Mouse (Mus musculus) layer of hippocampus, adult 9-10 months (tissue): ENCODE measurements around the gene Inpp4b.
"Not testable (repeated sequence)": the region's sequence is repeated elsewhere in the genome, so short reads cannot be mapped to it uniquely, and the experiment has no call there.

ENCODE experiments used
- DNase-seq: peaks from one replicate; pipeline ENCODE4 v3.0.0; 2022; ENCODE audit warnings: low spot score

Gene Inpp4b

DNA sequence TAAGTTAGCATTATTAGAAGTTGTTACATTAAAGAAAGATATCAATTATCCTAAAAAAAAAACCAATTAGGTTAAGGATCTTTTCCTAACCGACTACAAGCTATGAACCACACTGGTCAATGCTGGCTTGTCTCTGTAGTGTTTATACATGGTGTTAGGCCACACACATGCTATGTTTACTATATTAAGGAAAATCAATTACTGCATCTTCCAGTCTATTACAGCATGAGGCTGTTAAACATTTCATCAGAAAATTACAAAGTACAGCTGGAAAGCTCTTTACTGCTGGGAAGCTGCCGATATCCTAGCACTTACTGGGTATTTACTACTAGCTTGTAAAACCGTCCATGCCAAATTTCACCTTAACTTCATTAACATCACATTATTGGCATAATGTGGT lies 653.9 kb downstream of the Inpp4b start:
- no peak for DNase-seq

DNA sequence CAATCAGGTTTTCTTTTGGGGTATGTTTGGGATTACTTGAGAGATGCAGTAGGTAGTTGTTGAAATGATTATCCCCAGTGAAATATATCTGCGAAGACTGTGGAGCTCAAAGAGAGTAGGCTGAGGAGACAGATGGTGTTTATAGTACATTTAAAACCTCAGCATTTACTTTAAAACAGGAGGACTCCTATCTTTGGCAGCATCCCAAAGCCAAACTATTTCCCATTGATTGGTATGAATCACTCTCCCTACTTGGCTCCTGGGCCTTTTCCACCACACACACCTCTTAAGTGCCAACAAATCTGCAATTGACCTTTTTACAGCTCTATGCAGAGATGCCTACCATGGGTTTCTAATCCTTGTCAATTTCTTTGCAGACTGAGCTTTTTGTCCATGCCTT lies 654.5 kb downstream of the Inpp4b start:
- DNase-seq: peak; percentile 12

DNA sequence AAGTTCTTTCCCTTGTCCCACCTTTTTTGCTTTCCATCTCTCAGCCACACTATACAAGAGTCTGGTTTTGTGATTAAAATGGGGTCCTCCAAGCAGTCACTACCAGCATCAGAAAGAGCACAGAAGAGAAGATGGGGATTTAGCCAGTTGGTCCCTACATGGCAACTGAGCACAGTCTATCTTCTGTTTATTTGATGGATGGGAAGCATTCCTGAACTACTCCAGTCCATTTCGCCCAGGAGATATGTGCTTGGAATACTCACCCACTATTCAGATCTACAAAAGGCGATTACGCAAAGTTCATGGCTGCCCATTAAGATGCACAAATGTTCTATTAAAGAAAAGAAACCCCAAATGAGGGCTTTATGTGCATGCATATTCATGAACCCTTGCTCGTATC lies 661.8 kb downstream of the Inpp4b start:
- no peak for DNase-seq

DNA sequence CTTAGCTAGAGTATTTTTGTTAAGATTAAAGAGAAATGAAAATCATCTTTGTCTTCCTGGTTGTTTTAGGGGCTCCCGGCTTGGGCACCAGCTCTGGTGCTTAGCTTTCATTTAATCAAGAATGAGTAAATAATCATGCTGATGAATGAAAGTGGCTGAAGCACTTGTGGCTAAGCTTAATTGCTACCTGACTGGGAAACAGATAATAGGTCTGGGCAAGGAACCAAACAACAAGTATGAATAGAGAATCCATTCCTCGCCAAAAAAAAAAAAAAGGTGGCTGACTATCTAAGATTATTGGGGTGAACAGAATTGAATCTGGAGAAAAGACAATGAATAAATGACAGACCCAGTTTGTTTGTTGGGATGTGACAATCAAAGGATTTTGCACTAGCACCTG lies 663.1 kb downstream of the Inpp4b start:
- no peak for DNase-seq

DNA sequence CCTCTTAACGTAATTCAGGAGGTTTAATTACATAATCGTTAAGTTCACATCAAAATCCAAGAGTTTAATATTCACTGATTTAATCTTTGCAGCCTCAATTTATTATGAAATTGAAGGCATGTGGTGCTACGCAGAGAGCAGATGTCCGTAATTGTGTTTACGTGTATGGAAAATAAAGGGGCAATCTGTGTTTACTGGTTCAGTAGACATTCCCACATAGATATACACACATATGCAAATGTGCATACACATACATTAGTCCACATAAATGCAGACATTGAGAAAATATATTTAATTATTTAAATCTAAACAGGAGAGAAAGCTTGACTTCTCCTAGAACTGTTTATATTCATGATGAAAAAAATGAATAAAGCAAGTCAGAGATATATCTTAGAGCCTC lies 675.4 kb downstream of the Inpp4b start:
- DNase-seq: no peak

DNA sequence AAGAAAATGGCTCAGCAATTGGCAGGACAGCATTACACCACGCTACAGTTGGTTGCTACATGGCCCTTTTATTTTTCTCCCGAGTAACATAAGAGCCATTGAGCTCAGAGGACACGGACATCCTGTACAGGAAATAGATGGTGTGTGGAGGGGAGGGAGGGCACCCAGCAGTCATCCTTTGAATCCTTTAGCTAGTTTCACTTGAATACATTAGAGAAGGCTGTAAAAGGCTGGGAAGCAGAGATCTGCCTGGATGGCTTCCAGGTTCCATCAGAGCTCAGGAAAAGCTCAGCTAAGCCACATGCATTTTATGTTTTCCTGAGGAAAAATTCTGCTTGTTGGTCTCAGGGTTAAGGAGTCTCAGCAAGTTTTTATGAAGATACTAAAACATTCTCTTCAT lies 685.0 kb downstream of the Inpp4b start:
- no peak for DNase-seq

DNA sequence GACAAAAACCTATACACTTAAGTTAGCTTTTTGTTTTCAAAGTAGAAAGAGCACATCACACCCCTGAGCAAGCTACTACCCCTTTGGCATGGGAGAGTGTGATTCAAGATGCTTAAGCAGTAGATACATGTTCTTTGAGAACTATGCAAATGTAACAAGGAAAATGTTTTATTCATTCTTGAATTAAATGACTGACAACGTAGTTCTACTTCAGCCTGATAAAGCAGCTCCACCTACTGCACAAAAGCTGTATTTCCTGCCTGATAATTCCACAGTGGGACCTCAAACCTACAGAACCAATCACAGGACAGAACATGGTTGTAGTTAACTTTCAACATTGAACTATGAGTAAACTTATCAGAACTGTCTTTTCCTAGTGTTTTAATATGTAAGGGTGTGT lies 686.5 kb downstream of the Inpp4b start:
- DNase-seq: peak; percentile 33

DNA sequence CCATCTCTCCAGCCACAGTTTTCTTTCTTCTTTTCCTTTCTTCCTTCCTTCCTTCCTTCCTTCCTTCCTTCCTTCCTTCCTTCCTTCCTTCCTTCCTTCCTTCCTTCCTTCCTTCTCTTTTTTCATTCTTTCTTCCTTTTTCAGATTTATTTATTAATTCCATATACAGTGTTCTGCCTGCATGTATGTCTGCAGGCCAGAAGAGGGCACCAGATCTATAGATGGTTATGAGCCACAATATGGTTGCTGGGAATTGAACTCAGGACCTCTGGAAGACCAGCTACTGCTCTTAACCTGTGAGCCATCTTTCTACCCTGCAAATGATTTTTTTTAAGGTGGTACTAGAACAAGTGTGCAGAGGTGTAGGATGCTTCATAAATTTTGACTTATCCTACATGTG lies 689.7 kb downstream of the Inpp4b start:
- not testable (repeated sequence) for DNase-seq

DNA sequence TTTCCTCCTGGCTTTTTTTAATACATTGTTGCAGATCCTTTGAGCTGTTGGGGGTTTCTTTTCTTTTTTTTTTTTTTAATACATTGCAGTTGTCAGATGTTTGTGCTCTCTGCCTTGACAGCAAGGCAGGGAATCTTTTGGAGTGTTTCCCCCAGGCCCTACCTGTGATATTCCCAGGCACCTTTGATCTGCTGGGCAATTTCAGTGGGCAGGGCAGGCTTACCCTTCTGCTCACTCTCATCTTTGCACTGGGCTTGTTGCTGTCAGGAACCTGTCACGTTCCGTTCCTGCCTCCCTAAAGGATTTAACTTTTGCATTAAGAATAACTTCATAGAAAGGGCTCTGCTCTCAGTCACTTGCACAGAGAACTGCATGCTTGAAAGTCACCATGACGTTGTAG lies 711.7 kb downstream of the Inpp4b start:
- no peak for DNase-seq

DNA sequence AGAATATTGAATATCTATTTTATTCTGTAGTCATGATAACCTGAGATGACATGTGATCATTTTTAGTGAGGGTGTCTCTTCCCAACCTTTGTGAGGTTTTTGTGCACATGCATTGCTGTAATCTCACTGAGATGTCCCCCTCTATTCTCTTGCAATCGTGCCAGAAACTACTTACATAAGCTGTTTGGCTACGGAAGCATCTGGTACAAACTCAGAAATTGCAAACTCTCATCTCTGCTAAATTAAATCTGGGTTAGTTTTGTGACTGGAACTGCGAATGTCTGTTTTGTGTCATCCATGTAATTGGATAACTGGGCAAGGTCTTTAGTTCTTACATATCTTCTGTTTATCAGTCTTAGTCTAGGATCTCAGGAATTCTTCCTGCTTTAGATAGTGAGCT lies 725.3 kb downstream of the Inpp4b start:
- DNase-seq: peak; percentile 26

DNA sequence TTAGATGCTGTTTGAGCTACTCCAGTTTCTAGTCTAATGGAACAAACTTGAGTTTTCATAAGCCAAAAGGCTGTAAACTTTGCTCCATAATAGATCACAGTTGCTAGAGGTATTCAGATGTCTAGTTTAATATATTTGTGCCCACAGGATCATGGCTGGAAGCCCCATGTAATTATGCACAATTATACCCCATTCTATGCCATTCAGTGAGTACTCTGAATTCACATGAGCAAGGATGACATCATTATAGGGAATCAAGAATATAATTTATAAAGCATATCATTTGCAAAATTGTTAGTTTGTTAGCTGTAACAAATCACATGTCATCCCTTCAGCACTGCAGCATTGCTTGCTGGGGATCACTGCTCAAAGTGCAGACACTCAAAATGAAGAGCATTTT lies 736.9 kb downstream of the Inpp4b start:
- no peak for DNase-seq

DNA sequence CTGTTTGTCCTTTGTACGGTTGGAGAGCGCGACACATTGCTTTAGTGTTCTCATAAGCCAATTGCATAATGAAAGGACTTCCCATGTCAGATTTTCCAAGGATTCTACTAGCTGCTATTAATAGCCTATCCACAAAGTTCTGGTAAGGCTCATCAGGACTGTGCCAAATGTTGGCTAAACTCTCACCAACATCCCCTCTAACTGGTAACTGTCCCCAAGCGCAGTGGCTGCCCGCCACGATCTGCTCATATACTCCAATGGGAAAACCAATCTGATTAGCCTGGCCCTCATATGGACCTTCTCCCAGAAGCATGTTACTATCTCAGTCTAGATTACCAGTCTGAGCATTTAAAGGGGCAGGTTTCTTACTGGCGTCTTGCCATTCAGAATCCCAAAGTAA lies 744.3 kb downstream of the Inpp4b start:
- not testable (repeated sequence) for DNase-seq

DNA sequence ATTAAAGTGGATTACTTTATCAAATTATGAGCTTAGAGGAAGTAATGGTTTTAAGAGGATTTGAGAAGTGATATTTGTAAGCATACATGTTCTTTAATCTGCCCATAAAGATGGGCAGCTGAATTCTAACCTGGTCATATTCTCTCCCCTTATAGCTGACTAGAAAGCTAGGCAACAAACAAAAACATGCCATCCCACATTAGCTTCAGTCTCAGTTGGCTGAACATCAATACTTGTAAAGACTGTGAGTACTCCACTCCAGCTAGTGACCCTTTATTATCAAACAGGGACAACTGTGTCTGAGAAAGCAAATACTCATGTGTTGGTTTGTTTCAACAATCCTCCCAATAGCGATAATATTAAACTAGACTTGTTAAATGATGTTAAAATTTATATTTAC lies 748.5 kb downstream of the Inpp4b start:
- no peak for DNase-seq

DNA sequence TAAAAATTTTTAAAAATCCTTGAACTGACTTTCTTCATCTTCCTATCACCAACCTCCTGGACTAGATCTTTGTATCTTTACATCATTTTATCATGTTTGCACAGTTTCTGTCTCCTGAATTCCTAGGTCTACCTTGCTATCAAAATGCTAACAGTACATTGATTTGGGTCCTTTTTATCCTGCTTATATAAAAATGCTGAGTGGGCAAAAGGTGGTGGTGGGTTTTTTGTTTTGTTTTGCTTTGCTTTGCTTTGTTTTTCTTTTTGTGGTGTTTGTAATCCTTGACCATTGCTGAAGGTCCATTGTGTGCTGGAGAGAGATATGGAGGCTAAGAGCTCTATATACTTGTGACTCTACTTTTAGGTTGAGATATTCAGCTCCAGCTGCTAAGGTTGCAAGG lies 750.9 kb downstream of the Inpp4b start:
- no peak for DNase-seq

DNA sequence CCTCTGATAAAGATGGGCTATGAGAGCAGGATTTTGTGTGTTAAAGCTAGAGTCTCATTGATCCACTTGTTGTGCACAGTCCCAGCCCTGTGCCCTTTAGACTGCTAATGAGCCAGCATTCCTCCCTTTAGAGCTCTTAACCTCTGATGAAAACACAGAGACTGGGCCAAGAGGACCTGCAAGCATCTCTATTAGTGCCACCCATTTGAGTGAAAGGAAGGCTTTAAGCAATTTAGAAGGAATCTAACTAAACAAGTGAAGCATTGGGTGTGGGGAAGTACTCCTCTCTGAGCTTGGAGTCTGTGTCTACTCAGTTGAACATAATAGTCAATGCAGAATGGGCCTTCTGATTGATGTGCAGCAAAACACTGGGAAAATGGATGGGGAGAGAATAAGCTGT lies 762.2 kb downstream of the Inpp4b start:
- DNase-seq: no peak

DNA sequence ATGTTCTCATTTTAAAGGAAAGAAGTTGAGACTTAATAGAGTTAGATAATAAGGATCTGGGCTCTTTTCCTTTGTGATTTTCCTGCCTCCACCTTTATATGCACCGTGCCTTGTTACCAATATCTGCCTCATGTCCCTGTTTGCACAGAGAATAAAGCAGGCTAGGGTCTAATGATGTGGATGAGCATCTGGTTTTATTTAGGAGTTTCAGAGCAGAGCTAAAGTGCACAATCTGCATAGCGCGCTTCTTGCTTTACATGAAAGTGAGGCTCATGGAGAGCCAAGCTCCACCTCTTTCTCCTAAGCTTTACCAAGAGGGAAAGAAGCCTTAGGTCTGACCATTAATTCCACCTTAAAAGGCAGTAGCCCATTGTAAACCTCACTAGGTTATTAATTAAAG lies 763.8 kb downstream of the Inpp4b start:
- no peak for DNase-seq

DNA sequence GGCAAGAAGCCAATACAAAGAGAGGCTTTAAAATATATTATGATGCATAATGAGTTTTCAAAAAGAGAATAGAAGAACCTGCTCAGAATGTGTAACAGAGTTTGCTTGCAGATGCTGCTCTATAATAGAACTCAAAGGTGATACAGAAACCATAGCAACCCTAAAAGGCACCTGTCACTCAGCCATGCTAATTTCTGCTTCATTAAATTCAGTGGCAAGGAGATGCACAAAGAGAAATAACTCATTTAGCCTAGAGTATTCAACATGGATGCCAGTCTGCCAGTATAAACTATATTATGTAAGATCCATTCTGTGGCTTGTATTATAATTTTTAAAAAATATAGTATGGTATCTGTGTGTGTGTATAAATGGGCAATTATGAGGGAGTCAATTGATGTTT lies 807.9 kb downstream of the Inpp4b start:
- no peak for DNase-seq

DNA sequence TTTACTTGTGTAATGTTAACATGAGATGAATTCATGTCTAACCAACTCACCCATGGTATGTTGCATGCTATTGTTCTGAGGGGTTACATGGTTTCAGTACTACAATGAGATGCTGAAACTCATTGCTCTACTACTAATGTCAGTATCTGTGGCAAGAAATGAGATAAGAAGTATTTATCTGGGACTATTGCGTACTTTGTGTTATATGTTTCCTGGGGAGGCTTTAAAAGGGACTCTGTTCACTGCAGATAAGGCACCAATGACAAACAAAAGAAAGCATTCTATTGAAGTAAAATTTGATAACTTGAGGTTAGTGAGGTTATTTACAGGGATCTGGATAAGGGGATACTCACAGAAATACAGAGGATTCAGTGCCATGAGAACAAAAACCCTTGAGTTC lies 815.6 kb downstream of the Inpp4b start:
- no peak for DNase-seq
